Mouse (Mus musculus) T-cell, adult 2 months (primary cell): Measurements from ENCODE around the gene Nipal1.

ENCODE experiments used
- DNase-seq: peaks from one replicate; pipeline ENCODE4 v3.0.0; 2022; ENCODE audit warnings: low spot score

The Nipal1 gene

DNA sequence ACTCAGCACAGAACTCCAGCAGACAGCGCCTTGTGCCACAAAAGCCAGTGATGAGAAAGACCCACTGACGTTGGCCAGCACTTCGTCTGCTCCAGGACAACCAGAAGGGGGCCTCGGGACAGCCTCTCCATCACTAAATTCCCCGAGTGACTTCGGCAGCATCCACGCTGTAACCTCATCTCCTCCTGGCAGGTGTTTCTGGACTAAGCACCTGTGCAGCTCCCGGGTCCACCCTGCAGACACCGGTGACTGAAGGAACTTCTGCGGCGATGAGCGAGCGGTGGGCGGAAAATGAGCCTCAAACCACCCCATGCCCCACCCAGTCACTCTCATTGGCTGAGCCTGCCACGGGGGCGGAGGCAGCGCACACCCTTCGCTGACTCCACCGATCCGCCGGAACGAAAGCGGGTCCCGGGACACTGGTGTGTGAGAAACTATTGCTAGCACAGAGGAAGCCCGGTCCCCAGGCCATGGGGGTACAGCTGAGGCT lies at the start of gene Nipal1:
Gene Nipal1, plus strand, starts transcription at position 378 of the 490 bp plus-strand sequence.
- DNase-seq = peak; percentile 85

GRCm38 (mm10) chr5:72601006-72601405 lies 46.6 kb upstream of the Nipal1 start:
- peak; percentile 48 for DNase-seq

DNA sequence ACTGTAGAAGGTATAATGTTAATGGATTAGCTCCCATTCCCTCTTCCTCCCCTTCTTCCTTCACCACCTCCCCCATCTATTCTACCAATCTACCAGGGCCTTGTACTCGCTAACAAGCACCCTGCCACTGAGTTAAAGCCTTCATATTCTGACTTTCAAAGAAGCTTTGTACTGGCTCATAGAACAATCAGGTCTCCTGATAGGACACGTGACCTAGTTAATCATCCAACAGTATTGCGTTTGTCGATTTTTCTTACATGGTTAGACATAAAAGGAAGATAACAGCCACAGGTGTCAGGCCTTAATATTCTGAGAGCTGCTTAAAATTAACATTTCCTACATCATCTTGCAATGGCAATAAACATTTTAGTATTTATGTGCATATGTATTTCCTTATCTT lies 44.5 kb upstream of the Nipal1 start:
- no peak for DNase-seq

DNA sequence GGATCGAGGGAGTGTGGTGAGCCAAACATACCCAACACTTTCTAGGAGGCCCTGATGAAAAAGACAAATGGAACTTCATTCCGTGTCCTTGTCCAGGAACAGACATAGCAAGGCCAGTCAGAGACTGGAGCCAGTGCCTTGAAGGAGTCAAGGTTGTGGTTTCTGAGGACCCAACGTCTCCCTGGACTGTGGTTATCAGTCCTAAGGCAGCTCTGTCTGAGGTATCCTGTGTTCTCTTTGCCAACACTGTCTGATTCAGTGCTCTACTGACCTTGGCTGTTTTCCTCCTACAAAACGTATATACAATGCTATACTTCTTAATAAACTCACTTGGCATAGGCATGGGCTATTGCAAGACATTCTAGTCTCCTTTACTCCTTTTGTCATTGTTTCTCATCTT lies 30.2 kb upstream of the Nipal1 start:
- DNase-seq = no peak

DNA sequence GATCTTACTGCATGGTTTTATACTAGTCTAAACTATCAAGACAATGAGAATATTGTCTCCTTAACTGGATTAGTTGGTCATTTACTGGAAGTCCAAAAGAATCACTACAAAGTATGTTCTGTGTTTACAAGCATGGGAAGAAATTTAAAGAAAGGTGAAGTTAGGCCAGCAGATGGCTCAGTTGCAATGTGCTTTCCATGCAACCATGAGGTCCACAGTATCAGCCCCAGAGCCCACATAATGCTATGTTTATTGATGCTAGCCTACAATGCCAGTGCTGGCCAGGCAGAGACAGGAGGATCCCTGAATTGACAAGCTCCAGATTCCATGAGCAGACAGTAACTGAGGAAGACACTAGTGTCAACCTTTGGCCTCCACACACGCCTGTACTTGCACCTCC lies 26.6 kb upstream of the Nipal1 start:
- no peak for DNase-seq

GRCm38 (mm10) chr5:72630026-72630425 lies 17.6 kb upstream of the Nipal1 start:
- DNase-seq = no peak

DNA sequence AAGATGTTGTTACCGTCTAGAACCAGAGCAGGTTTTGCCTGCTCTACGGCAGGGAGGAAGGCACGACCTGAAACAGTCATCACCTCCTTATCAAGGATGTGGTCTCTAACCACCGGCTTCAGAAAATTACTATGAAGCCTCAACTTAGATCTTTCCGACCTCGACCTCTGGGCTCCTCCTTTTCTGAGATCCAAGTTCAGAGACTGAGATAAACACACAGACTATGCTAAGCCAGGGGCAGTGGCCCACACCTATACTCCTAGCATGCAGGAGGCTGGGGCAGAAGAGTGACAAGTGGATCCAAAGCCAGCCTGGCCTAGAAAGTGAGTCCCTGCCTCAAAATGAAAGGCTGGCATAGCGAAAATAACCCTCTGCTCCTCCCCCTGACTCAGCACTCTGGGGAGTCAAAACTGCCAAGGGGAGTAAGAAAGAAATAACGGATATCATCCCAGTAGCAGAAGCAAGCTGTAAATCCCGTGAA lies 12.8 kb upstream of the Nipal1 start:
- peak; percentile 91 for DNase-seq

DNA sequence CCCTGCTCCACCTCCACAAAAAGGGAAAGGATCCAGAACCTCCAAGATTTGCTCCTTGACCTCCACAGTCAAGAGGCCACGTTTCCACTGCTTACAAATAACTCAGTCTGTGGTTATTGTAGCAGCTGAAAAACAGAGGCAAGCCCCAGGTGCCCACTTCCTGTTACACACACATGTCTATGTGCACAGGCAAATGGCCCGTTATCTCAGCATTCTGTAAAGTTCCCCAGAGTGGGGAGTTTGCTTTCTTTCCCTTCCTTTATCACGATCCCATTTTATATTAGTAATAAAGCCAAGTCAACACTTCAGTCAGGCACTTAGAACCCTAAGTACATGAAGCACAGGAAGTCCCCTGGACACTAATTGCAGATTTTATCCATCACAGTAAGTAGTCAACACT lies 11.5 kb upstream of the Nipal1 start:
- peak; percentile 85 for DNase-seq

DNA sequence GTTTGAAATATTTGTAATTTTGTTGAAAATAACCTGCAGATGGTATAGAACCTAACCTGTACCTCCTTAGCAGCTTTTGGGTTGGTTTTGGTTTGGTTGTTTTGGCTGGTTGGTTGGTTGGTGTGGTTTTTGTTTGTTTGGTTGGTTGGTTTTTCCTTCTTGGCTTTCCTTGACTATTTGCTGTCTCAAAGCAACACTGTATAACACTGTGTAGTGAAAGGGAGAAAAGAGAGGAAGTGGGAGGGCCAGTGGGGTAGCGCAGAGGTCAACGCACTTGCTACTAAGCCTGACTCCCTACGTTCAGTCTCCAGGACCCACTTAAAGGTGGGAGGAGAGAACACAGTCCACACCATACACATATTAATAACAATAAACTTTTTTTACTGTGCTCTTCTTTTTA lies 11.0 kb upstream of the Nipal1 start:
- peak; percentile 21 for DNase-seq

DNA sequence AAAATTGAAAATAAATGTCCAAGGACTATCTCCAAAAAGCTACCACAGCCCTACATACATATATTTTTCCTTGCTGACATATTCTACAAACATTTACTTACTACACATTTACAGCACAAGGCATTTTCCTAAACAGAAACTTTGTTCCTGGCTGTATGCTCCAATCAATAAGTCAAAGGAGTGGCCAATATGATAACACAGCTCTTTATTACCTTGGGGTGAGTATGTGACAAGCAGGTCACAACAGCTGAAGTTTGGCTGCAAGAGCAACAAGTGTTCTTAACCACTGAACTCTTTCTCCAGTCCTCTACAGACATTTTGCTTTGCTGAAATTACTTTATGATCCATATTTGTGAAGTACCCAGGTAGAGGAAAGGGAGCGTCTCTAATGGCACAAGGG lies 7.5 kb upstream of the Nipal1 start:
- no peak for DNase-seq

DNA sequence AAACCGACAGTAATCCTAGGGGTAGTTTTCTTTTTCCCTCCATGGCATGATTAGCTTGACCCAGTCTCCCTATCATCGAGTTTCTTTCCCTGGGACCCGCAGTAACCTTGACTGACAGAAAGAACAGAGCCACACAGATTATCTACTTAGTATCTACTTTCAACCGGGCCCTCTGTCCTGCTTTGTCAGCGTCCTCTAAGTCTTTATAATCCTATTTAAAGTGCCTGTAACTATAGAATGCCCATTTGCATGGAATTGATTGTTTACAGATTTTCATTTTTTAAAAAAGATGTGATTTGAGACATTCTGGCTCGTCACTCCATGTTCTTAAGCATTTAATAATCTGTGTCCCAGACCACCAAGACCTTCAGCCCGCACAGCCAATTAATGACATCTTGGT lies 3.9 kb upstream of the Nipal1 start:
- no peak for DNase-seq

- no peak for DNase-seq
Observed at GRCm38 (mm10) chr5:72644175-72644574, 3.4 kb upstream of the Nipal1 start, which contains the start of gene Cnga1. Cnga1 (minus strand) TSS chr5:72644275.

DNA sequence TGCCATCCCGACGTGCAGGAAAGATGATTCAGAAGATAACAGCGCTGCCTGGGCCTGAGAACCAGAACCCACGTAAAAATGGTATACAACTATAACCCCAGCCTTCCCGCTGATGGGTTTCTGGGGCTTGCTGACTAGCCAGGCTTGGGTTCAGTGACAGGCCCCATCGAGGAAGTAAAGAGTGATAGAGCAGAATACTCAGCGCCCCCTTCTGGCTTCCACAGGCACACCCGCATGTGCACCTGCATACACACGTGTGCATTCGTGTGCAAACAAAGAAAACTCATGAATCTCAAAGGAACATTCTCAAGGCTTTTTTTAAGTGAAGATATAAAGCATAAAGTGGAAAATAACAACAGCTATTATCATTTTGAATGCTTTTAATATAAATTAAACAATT lies 1.5 kb upstream of the Nipal1 start:
- peak; percentile 74 for DNase-seq

GRCm38 (mm10) chr5:72646996-72647395 lies 599 bp upstream of the Nipal1 start:
- no peak for DNase-seq

GRCm38 (mm10) chr5:72647958-72648595 lies 482 bp downstream of the Nipal1 start:
- DNase-seq = no peak

- DNase-seq = no peak
Observed at GRCm38 (mm10) chr5:72648987-72649735, 1.6 kb downstream of the Nipal1 start.

GRCm38 (mm10) chr5:72653068-72653674 lies 5.6 kb downstream of the Nipal1 start:
- DNase-seq = no peak

DNA sequence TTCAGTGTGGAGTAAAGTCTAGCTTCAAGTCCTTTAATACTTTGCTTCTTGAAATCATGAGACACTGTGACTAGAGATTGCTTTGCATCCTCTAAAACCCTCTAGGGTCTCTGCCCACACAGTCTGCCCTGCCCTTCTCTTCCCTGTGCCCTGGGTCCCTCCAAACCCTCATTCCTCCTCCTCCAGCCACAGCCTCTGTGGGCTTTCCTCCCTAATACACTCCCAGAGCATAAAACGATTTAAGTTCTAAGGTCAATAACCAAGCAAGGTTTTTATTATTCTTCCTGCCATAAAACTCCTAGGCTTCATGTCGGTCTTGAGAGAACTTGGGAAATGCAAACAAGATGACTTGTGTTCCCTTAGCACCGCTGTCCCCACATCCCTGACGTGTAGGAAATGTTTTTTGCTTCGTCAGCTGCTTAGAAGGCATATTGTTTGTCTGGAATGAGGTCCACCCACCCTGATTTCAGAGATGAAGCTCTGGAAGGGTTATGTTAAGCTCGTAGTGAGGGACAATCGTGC lies 8.7 kb downstream of the Nipal1 start:
- no peak for DNase-seq

DNA sequence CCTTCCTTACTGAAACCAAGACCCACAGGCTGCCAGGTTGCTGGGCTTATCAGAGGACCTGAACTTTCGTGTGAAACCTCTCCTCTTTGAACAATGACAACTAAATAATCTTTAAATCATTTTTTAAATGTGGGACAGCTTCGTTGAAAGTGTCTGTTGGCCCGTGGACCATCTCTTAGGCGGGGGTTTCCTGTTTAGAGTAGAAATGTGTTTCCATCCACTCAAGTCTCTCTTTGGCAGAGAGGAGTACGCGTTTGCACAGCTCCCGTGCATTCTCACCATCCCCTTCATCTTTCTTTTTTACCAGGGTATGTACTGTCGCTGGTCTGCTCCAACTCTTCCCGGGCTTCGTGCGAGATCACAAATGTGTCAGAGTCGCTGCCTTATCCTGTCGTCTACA lies 10.8 kb downstream of the Nipal1 start:
- no peak for DNase-seq

DNA sequence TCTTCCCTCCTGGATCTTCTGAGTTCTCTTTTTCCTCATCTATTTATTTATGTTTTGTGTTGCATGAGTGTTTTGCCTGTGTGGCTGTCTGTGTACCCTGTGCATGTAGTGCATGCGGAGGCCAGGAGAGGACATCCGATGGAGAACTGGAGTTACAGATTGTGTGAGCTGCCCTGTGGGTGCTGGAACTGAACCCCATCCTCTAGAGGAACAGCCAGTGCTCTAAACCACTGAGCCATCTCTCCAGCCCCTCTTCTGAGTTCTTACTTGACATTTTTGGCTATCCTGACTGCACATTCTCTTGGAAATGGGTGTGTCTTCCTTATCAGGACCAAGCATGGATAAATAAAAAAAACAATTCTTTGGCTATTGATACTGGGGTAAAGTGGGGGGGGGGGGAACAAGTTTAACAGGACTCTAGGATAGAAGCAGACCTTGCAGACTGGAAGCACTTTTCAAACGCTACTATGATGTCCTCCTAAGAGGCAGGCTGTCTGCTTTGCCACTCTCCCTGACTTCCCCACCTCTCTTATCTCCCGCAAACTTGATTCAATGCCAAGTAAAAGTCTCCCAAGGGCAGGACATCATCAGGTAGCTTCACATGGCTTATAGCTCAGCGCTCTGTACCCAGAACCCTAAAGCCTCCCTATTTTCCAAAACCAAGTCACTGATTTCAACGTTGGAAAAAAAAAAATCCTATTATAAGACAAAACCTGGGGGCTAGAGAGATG lies 13.6 kb downstream of the Nipal1 start:
- DNase-seq = no peak

GRCm38 (mm10) chr5:72664126-72664525 lies 16.5 kb downstream of the Nipal1 start:
- no peak for DNase-seq

GRCm38 (mm10) chr5:72664854-72665253 lies 17.3 kb downstream of the Nipal1 start:
- no peak for DNase-seq
